Mouse (Mus musculus) retina, adult 2 months (tissue): Measurements from ENCODE around the gene Ebi3.
A peak's percentile ranks its signal among the peaks of the same experiment; 100 is the strongest.
"Not testable (repeated sequence)": the region's sequence is repeated elsewhere in the genome, so short reads cannot be mapped to it uniquely, and the experiment has no call there.

Experiments
- DNase-seq: peaks from one replicate; pipeline ENCODE4 v3.0.0-alpha.2; 2012; ENCODE audit warnings: low read depth, low spot score

Gene Ebi3

GRCm38 (mm10) chr17:55952447-55953027 lies at the start of gene Ebi3:
Gene Ebi3 (plus strand): TSS chr17:55952640.
- DNase-seq, result no peak

GRCm38 (mm10) chr17:55903087-55903486 lies 49.4 kb upstream of the Ebi3 start:
- DNase-seq, result no peak

DNA sequence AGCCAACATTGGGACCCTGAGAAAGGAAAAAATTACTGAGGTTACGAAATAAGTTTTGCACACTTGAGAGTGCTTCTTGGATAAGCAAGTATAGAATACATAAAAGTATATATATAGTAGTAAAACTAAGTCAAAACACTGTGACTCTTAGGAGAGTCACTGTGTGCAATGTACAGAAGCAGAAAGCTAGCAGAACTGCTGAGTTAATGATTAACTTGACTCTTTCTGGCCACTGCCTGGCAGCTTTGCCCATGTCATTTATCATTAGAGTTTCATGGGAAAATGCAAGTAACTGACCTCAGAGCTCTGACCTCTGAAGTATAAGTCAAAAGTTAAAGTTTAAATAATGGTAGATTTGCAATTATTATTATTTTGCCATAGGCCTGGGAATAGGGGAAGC lies 48.8 kb upstream of the Ebi3 start:
- no peak for DNase-seq

- DNase-seq, result no peak
These were observed 48.3 kb upstream of the Ebi3 start for GRCm38 (mm10) chr17:55904131-55904530.

DNA sequence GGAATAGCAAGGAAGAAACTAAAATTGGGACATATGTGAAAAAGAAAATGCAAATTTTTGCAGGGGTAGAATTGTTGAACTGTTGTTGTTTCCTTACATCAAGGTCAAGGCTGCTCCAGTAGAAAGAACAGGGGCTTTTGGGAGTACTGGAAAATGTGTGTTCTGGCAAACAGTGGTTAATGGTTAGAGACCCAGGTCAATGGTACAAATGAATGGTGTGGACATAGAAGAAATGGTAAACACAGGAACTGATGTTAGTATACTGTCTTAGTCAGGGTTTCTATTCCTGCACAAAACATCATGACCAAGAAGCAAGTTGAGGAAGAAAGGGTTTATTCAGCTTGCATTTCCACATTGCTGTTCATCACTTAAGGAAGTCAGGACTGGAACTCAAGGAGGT lies 45.8 kb upstream of the Ebi3 start:
- DNase-seq, result no peak

DNA sequence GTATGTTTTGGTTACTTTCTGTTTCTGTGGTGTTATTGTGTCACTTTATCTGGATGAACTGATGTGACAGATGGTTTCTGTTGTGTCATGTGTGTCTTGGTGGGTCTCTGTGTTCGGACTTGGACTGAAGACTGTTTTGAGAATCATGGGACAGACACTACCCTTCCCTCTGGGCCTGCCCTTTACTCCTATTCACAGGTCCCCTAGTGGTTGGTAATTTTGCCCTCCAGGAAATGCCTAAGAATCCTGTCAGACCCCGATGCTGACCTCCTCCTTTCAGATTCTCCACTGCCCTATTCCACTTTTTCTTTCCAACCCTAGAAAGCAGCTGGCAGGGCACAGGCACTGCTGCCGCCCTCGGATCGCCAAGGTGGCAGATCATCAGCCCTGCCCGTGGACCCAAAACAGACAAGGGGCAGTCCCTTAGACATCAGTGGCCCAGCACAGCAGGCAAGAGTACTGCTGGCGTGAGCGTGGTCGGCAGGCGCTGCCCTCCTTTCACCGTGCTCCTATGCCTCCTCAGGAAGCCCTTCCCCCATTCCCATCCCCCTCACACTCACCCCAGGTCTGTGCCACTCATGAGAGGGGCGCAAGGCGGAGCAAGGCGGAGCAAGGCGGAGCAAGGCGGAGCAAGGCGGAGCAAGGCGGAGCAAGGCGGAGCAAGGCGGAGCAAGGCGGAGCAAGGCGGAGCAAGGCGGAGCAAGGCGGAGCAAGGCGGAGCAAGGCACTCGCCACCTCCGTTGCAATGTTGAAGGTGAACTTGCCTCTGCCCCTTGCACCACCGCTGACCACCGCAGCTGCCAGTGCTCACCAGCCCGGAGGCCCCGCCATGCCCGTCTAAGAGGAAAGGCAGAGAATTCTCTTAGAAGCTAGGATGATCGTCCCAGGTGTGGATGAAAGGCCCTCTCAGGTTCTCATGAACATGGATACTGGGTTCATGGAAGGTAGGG lies 20.6 kb upstream of the Ebi3 start:
- no peak for DNase-seq

GRCm38 (mm10) chr17:55932635-55933034 lies 19.8 kb upstream of the Ebi3 start:
- no peak for DNase-seq

DNA sequence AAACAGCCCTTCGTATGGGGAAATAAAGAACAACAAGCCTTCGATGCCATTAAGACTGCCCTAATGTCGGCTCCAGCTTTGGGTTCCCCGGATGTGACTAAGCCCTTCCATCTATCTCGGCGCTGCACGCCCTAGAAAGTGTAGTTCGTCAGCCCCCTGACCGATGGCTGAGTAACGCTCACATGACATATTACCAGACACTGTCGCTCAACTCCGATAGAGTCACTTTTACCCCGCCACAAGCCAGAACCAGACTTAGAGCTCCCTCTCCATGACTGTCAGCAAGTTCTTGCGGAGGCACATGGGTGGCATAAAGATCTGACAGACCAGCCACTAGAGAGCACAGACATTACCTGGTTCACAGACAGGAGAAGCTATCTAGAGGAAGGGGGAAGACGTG lies 19.2 kb upstream of the Ebi3 start:
- no peak for DNase-seq

DNA sequence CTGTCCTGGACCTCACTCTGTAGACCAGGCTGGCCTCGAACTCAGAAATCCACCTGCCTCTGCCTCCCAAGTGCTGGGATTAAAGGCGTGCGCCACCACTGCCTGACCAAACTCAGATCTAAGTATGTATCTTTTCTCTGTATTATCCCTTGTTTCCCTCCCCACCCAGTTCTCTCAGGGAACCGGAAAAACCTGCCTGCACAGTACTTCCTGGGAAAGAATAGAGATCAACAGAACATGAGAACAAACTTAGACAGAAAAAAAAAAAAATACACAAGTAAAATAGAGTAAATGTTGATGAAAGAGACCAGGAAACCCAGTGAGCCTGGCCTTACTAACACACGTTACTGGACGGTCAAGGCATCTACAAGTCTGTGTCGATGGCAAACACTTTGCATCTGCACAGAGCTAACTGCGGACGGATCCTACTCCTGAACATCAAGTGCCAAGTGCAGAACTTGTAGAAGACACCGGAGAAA lies 8.0 kb upstream of the Ebi3 start:
- not testable (repeated sequence) for DNase-seq

GRCm38 (mm10) chr17:55944866-55945682 lies 7.4 kb upstream of the Ebi3 start:
- peak; percentile 68 for DNase-seq

- DNase-seq, result no peak
These were observed 6.7 kb upstream of the Ebi3 start for GRCm38 (mm10) chr17:55945696-55946095.

- no peak for DNase-seq
These were observed 3.8 kb upstream of the Ebi3 start for GRCm38 (mm10) chr17:55948647-55949046.

- DNase-seq, result no peak
These were observed 3.0 kb upstream of the Ebi3 start, which contains the start of gene Zfp119b for GRCm38 (mm10) chr17:55949400-55949799. Gene Zfp119b (minus strand): TSS chr17:55949500.

DNA sequence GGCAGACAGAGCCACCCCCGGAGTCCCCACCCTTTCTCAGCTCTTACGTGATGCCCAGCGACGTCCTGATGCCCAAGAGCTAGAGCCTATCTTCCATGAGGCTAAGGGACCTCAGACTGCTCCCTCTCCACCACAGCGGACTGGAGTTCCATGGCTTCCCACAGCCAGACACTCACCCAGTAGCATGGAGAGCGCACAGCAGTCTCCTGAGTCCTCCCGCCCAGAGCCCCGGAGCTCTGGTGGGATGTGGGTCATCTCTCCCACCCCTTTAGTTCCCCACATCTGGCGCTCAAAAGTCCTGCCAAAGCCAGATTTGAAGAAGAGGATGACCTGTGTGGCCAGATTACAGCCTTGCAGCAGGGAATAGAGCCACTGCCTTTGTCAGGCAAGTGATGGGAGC lies 1.8 kb upstream of the Ebi3 start:
- no peak for DNase-seq

DNA sequence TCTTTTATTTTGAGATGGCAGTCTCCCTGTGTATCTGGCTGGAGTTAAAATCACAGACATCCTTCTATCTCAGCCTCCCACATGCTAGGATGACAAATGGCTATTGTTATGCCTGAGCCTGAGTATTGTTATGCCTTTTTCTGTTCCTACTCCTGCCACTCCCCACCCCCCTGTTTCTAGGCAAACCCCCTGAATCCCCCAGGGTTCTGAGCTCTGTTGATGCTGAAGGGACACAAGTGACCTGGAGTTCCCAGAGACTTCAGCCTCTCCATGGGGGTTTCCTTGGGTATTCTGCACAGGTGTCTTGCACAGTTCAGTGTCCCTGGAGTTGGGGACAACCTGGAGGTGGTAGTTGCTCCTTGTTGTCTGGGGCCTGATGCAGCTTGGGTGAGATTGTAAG lies 399 bp upstream of the Ebi3 start:
- DNase-seq, result no peak

- no peak for DNase-seq
These were observed 1.3 kb downstream of the Ebi3 start for GRCm38 (mm10) chr17:55953751-55954150.

DNA sequence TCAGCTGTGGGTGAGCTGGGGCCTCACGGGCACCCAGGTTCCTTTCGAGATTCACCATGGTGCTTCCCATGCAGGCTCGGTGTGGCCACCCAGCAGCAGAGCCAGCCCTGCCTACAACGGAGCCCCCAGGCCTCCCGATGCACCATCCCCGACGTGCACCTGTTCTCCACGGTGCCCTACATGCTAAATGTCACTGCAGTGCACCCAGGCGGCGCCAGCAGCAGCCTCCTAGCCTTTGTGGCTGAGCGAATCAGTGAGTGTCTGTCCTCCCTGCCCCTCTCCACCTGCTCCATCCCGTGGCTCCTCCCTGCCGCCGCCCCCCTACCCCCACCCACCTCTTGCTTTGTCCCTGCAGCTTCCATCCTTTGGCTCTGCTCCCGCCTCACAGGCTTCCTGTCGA lies 1.8 kb downstream of the Ebi3 start:
- no peak for DNase-seq

DNA sequence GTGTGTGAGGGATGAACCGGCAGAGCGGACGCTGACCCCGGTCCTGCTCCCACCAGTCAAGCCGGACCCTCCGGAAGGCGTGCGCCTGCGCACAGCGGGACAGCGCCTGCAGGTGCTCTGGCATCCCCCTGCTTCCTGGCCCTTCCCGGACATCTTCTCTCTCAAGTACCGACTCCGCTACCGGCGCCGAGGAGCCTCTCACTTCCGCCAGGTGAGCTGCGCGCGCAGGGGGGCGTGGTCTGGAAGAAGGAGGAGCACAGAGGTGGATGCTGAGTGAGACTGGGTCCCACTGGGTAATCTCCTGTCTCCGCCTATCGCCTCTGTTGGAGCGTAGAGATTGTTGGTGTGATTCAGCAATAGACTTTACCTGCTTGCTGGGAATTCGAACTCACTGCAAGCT lies 3.7 kb downstream of the Ebi3 start:
- peak; percentile 61 for DNase-seq

DNA sequence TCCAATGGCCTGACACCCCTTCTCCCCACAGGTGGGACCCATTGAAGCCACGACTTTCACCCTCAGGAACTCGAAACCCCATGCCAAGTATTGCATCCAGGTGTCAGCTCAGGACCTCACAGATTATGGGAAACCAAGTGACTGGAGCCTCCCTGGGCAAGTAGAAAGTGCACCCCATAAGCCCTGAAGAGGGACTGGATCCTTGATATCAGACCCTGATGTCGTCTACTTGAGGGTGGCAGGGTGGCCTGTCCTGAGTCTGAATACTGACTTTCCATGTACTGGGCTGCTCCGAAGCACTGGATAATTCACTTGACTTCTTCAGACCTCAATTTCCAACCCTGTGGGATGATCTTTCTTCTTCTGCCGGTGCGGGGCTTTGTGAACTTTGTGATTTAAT lies 4.2 kb downstream of the Ebi3 start:
- DNase-seq, result no peak

DNA sequence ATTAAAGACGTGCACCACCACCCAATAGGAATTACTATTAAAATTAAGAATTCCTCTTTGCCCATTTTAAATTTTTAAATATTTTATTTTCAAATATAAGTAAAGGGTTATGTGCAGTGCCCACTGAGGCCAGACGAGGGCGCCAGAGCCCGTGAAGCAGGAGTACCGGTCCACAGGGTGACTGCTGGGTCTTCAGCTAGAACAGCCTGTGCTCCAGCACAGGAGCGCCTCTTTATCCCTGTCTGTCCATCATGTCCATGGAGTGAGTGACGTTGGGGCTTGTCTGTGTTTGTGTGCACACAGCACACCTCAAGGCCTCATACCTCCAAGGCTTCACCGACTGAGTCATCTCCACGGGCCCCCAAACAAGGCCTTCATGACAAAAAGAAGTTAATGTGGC lies 4.7 kb downstream of the Ebi3 start:
- peak; percentile 53 for DNase-seq

DNA sequence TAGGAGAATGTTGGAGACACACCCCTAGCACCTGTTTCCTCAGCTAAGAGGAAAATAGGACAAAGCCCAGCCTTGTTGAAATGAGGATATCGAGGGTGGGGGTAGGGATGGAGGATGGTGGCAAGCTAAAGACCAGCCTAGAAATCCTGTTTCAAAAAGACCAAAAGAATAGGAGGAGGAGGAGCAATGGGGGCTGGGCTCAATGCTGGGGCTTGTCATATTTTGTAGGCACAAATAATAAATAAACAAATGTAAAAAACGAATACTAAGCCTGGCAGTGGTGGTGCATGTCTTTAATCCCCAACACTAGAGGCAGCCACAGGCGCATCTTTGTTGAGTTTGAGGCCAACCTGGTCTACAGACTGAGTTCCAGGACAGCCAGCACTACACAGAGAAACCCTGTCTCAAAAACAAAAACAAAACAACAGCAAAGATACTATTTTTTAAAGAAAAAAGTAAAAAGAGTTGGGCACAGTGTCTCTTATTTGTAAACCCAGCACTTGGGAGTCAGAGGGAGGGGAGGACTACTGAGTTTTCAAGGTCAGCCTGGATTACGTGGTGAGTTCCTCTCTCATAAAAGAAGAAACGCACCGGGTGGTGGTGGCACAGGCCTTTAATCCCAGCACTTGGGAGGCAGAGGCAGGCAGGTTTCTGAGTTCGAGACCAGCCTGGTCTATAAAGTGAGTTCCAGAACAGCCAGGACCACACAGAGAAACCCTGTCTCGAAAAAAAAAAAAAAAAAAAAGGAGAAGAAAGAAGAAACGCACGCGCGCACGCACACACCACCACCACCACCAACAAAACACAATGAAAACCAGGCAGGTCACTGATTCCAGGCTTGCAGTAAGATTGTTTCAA lies 5.5 kb downstream of the Ebi3 start:
- no peak for DNase-seq
